Mouse (Mus musculus): Measurements from ENCODE around the gene Nrxn3. TPM values are rescaled to one million over a fixed set of nuclear protein-coding genes. Genes with fewer than 3 reads are reported as not detected.

Gene Nrxn3
- polyA plus RNA-seq, 1 experiment: 0.19 TPM

DNA sequence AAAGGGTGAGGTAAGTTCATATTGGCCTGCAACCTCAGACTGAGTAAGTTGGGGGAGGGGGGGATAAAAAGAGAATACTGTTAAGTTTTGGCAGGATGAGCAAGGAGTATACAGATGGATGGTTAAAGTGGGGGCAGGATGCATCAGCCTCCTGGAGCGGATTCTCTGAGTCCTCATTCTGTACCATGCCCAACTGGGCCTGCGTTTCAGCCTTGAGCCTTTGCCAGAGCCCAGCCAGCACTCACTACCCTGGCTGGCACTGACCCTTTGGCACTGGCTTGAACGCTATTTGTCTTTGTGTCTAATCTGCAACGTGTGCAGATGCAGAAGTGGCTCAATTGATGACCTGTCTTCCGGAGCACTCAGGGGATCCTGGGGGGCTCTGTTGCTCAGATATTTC is 24.1 kb downstream of the Nrxn3 start:
- WGBS: 82% methylated on average over 5 of the region's 5 CpGs

DNA sequence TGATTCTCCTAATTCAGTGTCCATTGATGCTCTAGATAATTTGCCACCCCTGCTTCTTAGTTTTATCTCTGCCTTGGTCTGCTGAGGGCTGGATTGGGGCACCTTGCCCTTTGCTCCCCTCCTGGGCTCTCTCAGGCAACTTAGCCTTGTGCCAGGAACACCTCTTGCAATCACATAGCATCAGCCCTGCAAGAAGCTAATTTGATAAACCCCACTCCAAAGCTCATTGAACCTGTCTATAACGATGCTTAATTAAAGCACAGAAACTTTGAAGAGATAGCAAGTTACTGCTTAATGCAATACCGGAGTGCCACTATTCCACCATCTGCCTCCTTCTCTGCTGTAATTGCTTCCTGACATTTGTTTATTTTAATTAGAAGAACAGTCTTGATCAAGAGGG is 42.1 kb downstream of the Nrxn3 start:
- Histone ChIP-seq H3K27me3 (ENCODE audit: control insufficient read depth, insufficient read depth, low read length) (no peaks in the 10 kb centered on the region), H3K36me3 (ENCODE audit: control insufficient read depth, insufficient read depth, low read length) (no peaks in the 10 kb centered on the region), H3K4me3 (ENCODE audit: control insufficient read depth, insufficient read depth, low read length) (no peak overlapping the region), H3K4me1 (replicated peaks; ENCODE audit: control insufficient read depth, insufficient read depth, low read length) (no peaks in the 10 kb centered on the region), H3K27ac (ENCODE audit: control insufficient read depth, insufficient read depth, low read length) (no peak overlapping the region)
- no peak for DNase-seq
- 93% methylated on average over 2 of the region's 2 CpGs for WGBS
- TF ChIP-seq CTCF (IDR thresholded peaks at IDR 0.05; ENCODE audit: borderline replicate concordance, control insufficient read depth, extremely low read depth, insufficient read depth, low read length, poor library complexity): no peak
- TF ChIP-seq POLR2A (IDR thresholded peaks at IDR 0.05; ENCODE audit: control insufficient read depth, extremely low read depth, insufficient read depth, low read length, poor library complexity): no peak

More for the DNA sequence above, 24.1 kb downstream of the Nrxn3 start:
- Histone ChIP-seq H3K36me3 (ENCODE audit: control insufficient read depth, insufficient read depth, low read length) (no peaks in the 10 kb centered on the region), H3K4me3 (ENCODE audit: control insufficient read depth, insufficient read depth, low read length) (no peak overlapping the region), H3K27me3 (ENCODE audit: control insufficient read depth, insufficient read depth, low read length) (no peaks in the 10 kb centered on the region), H3K27ac (ENCODE audit: control insufficient read depth, insufficient read depth, low read length) (no peak overlapping the region), H3K4me1 (replicated peaks; ENCODE audit: control insufficient read depth, insufficient read depth, low read length) (no peaks in the 10 kb centered on the region)
- DNase-seq: no peak
- TF ChIP-seq POLR2A (IDR thresholded peaks at IDR 0.05; ENCODE audit: control insufficient read depth, extremely low read depth, insufficient read depth, low read length, poor library complexity): no peak
- no peak for TF ChIP-seq CTCF (IDR thresholded peaks at IDR 0.05; ENCODE audit: borderline replicate concordance, control insufficient read depth, extremely low read depth, insufficient read depth, low read length, poor library complexity)

GRCm38 (mm10) chr12:88774666-88775065 is 52.0 kb downstream of the Nrxn3 start:
- no peak overlapping the region for H3K4me3 ChIP-seq (ENCODE audit: control insufficient read depth, insufficient read depth, low read length)
- no peaks in the 10 kb centered on the region for H3K27me3 ChIP-seq (ENCODE audit: control insufficient read depth, insufficient read depth, low read length)
- H3K36me3 ChIP-seq (ENCODE audit: control insufficient read depth, insufficient read depth, low read length): no peaks in the 10 kb centered on the region
- no peaks in the 10 kb centered on the region for H3K4me1 ChIP-seq (replicated peaks; ENCODE audit: control insufficient read depth, insufficient read depth, low read length)
- 97% methylated on average over 2 of the region's 2 CpGs for WGBS
- H3K27ac ChIP-seq (ENCODE audit: control insufficient read depth, insufficient read depth, low read length): no peak overlapping the region
- TF ChIP-seq POLR2A (IDR thresholded peaks at IDR 0.05; ENCODE audit: control insufficient read depth, extremely low read depth, insufficient read depth, low read length, poor library complexity) (no peak), CTCF (IDR thresholded peaks at IDR 0.05; ENCODE audit: borderline replicate concordance, control insufficient read depth, extremely low read depth, insufficient read depth, low read length, poor library complexity) (no peak)
- no peak for DNase-seq

GRCm38 (mm10) chr12:88778036-88778435 is 55.4 kb downstream of the Nrxn3 start:
- H3K4me3 ChIP-seq (ENCODE audit: control insufficient read depth, insufficient read depth, low read length): no peak overlapping the region
- no peak overlapping the region for H3K27ac ChIP-seq (ENCODE audit: control insufficient read depth, insufficient read depth, low read length)
- no peaks in the 10 kb centered on the region for H3K27me3 ChIP-seq (ENCODE audit: control insufficient read depth, insufficient read depth, low read length)
- TF ChIP-seq CTCF (IDR thresholded peaks at IDR 0.05; ENCODE audit: borderline replicate concordance, control insufficient read depth, extremely low read depth, insufficient read depth, low read length, poor library complexity): no peak
- TF ChIP-seq POLR2A (IDR thresholded peaks at IDR 0.05; ENCODE audit: control insufficient read depth, extremely low read depth, insufficient read depth, low read length, poor library complexity): no peak
- no peaks in the 10 kb centered on the region for H3K4me1 ChIP-seq (replicated peaks; ENCODE audit: control insufficient read depth, insufficient read depth, low read length)
- 87% methylated on average over 1 of the region's 1 CpGs for WGBS
- no peak for DNase-seq
- no peaks in the 10 kb centered on the region for H3K36me3 ChIP-seq (ENCODE audit: control insufficient read depth, insufficient read depth, low read length)

GRCm38 (mm10) chr12:88784199-88785147 is 61.8 kb downstream of the Nrxn3 start:
- no peaks in the 10 kb centered on the region for H3K4me1 ChIP-seq (replicated peaks; ENCODE audit: control insufficient read depth, insufficient read depth, low read length)

GRCm38 (mm10) chr12:88793314-88793713 is 70.6 kb downstream of the Nrxn3 start:
- WGBS: 98% methylated on average over 1 of the region's 1 CpGs
- TF ChIP-seq POLR2A (IDR thresholded peaks at IDR 0.05; ENCODE audit: control insufficient read depth, extremely low read depth, insufficient read depth, low read length, poor library complexity) (no peak), CTCF (IDR thresholded peaks at IDR 0.05; ENCODE audit: borderline replicate concordance, control insufficient read depth, extremely low read depth, insufficient read depth, low read length, poor library complexity) (no peak)
- DNase-seq: no peak
- Histone ChIP-seq H3K27ac (ENCODE audit: control insufficient read depth, insufficient read depth, low read length) (no peak overlapping the region), H3K36me3 (ENCODE audit: control insufficient read depth, insufficient read depth, low read length) (no peaks in the 10 kb centered on the region), H3K4me1 (replicated peaks; ENCODE audit: control insufficient read depth, insufficient read depth, low read length) (no peaks in the 10 kb centered on the region), H3K4me3 (ENCODE audit: control insufficient read depth, insufficient read depth, low read length) (no peak overlapping the region), H3K27me3 (ENCODE audit: control insufficient read depth, insufficient read depth, low read length) (no peaks in the 10 kb centered on the region)

More at GRCm38 (mm10) chr12:88784199-88785147, 61.8 kb downstream of the Nrxn3 start:
- Histone ChIP-seq H3K36me3 (ENCODE audit: control insufficient read depth, insufficient read depth, low read length) (no peaks in the 10 kb centered on the region), H3K27ac (ENCODE audit: control insufficient read depth, insufficient read depth, low read length) (no peak overlapping the region), H3K27me3 (ENCODE audit: control insufficient read depth, insufficient read depth, low read length) (no peaks in the 10 kb centered on the region), H3K4me3 (ENCODE audit: control insufficient read depth, insufficient read depth, low read length) (no peak overlapping the region)
- TF ChIP-seq POLR2A (IDR thresholded peaks at IDR 0.05; ENCODE audit: control insufficient read depth, extremely low read depth, insufficient read depth, low read length, poor library complexity) (no peak), CTCF (IDR thresholded peaks at IDR 0.05; ENCODE audit: borderline replicate concordance, control insufficient read depth, extremely low read depth, insufficient read depth, low read length, poor library complexity) (no peak)
- WGBS: 73% methylated on average over 10 of the region's 10 CpGs
- no peak for DNase-seq

Measured in thymus, adult 2 months (tissue).